In genomic region chr6:124664256-124664655, GRCm38 (mm10) we compare ENCODE assay signal across 10 mouse cellular contexts. TPM values are rescaled to one million over a fixed set of nuclear protein-coding genes. Genes with fewer than 3 reads are reported as not detected.
DNase-seq lines count a peak whose midpoint lies in the region; ATAC-seq and TF ChIP-seq lines count a peak whose summit lies in the region.
"Had no signal": no experiment of that assay in that cellular context is flagged by ENCODE, and none has a peak within 500 bp of the region (broad histone marks: within the 10 kb centered on the region; RNA-seq: fewer than 3 reads in every experiment).

No protein-coding gene starts in this region.

- no peak for ATAC-seq in kidney, embryonic 14.5 days (ENCODE audit: low FRiP score, low TSS enrichment)
- ATAC-seq in erythroid progenitor cell, adult 5-6 weeks (replicated peaks; ENCODE audit: low FRiP score, poor library complexity, severe bottlenecking): peak; percentile 48
- ATAC-seq in liver, embryonic 15.5 days (ENCODE audit: insufficient read depth): no peak

- no peaks in the 10 kb centered on the region for H3K36me3 ChIP-seq in kidney, embryonic 14.5 days (ENCODE audit: control insufficient read depth, insufficient read depth, low read length)
- peaks cover 29% of the 10 kb centered on the region for H3K36me3 ChIP-seq in liver, embryonic 15.5 days (replicated peaks)

- H3K9ac ChIP-seq in kidney, embryonic 14.5 days (ENCODE audit: low read depth, low read length): no peak overlapping the region
- peak overlapping the region; percentile 84 for H3K9ac ChIP-seq in liver, embryonic 15.5 days

- H3K4me3 ChIP-seq in kidney, embryonic 14.5 days (ENCODE audit: low read length): peak overlapping the region; percentile 72; the same call in 1 of the 2 replicates
- peak overlapping the region; percentile 61 for H3K4me3 ChIP-seq in bone marrow, adult 2 months (replicated peaks; ENCODE audit: control insufficient read depth, low read depth, low read length)
- peak overlapping the region; percentile 91 for H3K4me3 ChIP-seq in liver, embryonic 15.5 days (replicated peaks)

- peaks cover 4% of the 10 kb centered on the region; the same call in 1 of the 2 replicates for H3K4me1 ChIP-seq in kidney, embryonic 14.5 days (ENCODE audit: control insufficient read depth, insufficient read depth, low read length)
- peaks cover 1% of the 10 kb centered on the region; the same call in 1 of the 2 replicates for H3K4me1 ChIP-seq in bone marrow, adult 2 months (ENCODE audit: control insufficient read depth, insufficient read depth, low read length)
- peaks cover 52% of the 10 kb centered on the region for H3K4me1 ChIP-seq in liver, embryonic 15.5 days (replicated peaks)

- no peaks in the 10 kb centered on the region for H3K27me3 ChIP-seq in kidney, embryonic 14.5 days (ENCODE audit: control insufficient read depth, insufficient read depth, low read length)
- H3K27me3 ChIP-seq in liver, embryonic 15.5 days: no peaks in the 10 kb centered on the region

- no peak for TF ChIP-seq POLR2A in bone marrow, adult 2 months (IDR thresholded peaks at IDR 0.05; ENCODE audit: borderline replicate concordance, control insufficient read depth, low read depth, low read length)

- H3K4me2 ChIP-seq in kidney, embryonic 14.5 days (replicated peaks; ENCODE audit: low read depth, low read length): peak overlapping the region; percentile 79; the same call in 1 of the 2 replicates
- peak overlapping the region; percentile 85 for H3K4me2 ChIP-seq in liver, embryonic 15.5 days

- no peaks in the 10 kb centered on the region for H3K9me3 ChIP-seq in kidney, embryonic 14.5 days (ENCODE audit: control insufficient read depth, low read length)
- H3K9me3 ChIP-seq in liver, embryonic 15.5 days (replicated peaks): no peaks in the 10 kb centered on the region

- no peak for TF ChIP-seq CTCF in bone marrow, adult 2 months (IDR thresholded peaks at IDR 0.05; ENCODE audit: control insufficient read depth, insufficient read depth, low read length)

- 72% methylated on average over 7 of the region's 7 CpGs for WGBS in kidney, embryonic 14.5 days
- 74% methylated on average over 7 of the region's 7 CpGs for WGBS in bone marrow, adult 2 months
- 37% methylated on average over 7 of the region's 7 CpGs for WGBS in liver, embryonic 15.5 days (ENCODE audit: insufficient replicate concordance)

- no peak overlapping the region for H3K27ac ChIP-seq in kidney, embryonic 14.5 days (ENCODE audit: low read depth, low read length)
- H3K27ac ChIP-seq in bone marrow, adult 2 months (ENCODE audit: control insufficient read depth, insufficient read depth, low read depth, low read length, poor library complexity): no peak overlapping the region
- no peak overlapping the region for H3K27ac ChIP-seq in liver, embryonic 15.5 days (replicated peaks)

- no peak for DNase-seq in kidney, postnatal 4 days
- DNase-seq in urinary bladder, postnatal 36 days (ENCODE audit: low spot score in 2 of 2): no peak
- no peak for DNase-seq in urinary bladder, postnatal 25 days (ENCODE audit: low spot score)
- no peak for DNase-seq in frontal cortex, postnatal 10 days (ENCODE audit: low spot score in 2 of 2)
- DNase-seq: left cerebral cortex, postnatal 4 days had no signal

RNA-seq across cellular contexts. Expression of gene Lpcat3, which starts 1.4 kb away (rescaled TPM):
- polyA plus RNA-seq in kidney, embryonic 14.5 days (2014; fragmentation: Nextera tagmentation; extraction: Ambion mirVana): 51.2 and 67.3 TPM in 2 replicates
- 67.0 and 77.5 TPM in 2 replicates for polyA plus RNA-seq in bone marrow, adult 2 months (2011; ENCODE audit: insufficient read depth, insufficient read length, low replicate concordance, missing spikeins)
- 452 and 538 TPM in 2 replicates for total RNA-seq in erythroid progenitor cell, adult 5-6 weeks (2015; ENCODE audit: low replicate concordance)
- 191 and 249 TPM in 2 replicates for total RNA-seq in erythroid progenitor cell, adult 5-6 weeks (2017; ENCODE audit: low replicate concordance)
- polyA plus RNA-seq in liver, embryonic 15.5 days (2015; fragmentation: Nextera tagmentation; extraction: Ambion mirVana): 82.0 and 85.6 TPM in 2 replicates

RNA-seq across cellular contexts. Expression of gene C1s2, which starts 28.4 kb away (rescaled TPM):
- 0.08 TPM in 1 of 2 replicates, not detected in the other for polyA plus RNA-seq in kidney, embryonic 14.5 days (2014; fragmentation: Nextera tagmentation; extraction: Ambion mirVana)
- polyA plus RNA-seq in bone marrow, adult 2 months (2011; ENCODE audit: insufficient read depth, insufficient read length, low replicate concordance, missing spikeins): not detected in 2 replicates
- not detected in 2 replicates for total RNA-seq in erythroid progenitor cell, adult 5-6 weeks (2015; ENCODE audit: low replicate concordance)
- not detected in 2 replicates for total RNA-seq in erythroid progenitor cell, adult 5-6 weeks (2017; ENCODE audit: low replicate concordance)
- not detected in 2 replicates for polyA plus RNA-seq in liver, embryonic 15.5 days (2015; fragmentation: Nextera tagmentation; extraction: Ambion mirVana)
- polyA plus RNA-seq: embryonic facial prominence, embryonic 11.5 days had no signal

RNA-seq across cellular contexts. Expression of gene Emg1, which starts 47.7 kb away (rescaled TPM):
- 233 and 278 TPM in 2 replicates for polyA plus RNA-seq in kidney, embryonic 14.5 days (2014; fragmentation: Nextera tagmentation; extraction: Ambion mirVana)
- 101 and 149 TPM in 2 replicates for polyA plus RNA-seq in bone marrow, adult 2 months (2011; ENCODE audit: insufficient read depth, insufficient read length, low replicate concordance, missing spikeins)
- 103 and 153 TPM in 2 replicates for total RNA-seq in erythroid progenitor cell, adult 5-6 weeks (2015; ENCODE audit: low replicate concordance)
- total RNA-seq in erythroid progenitor cell, adult 5-6 weeks (2017; ENCODE audit: low replicate concordance): 69.4 and 86.4 TPM in 2 replicates
- 122 and 128 TPM in 2 replicates for polyA plus RNA-seq in liver, embryonic 15.5 days (2015; fragmentation: Nextera tagmentation; extraction: Ambion mirVana)

RNA-seq across cellular contexts. Expression of gene Phb2, which starts 47.9 kb away (rescaled TPM):
- 341 and 402 TPM in 2 replicates for polyA plus RNA-seq in kidney, embryonic 14.5 days (2014; fragmentation: Nextera tagmentation; extraction: Ambion mirVana)
- polyA plus RNA-seq in bone marrow, adult 2 months (2011; ENCODE audit: insufficient read depth, insufficient read length, low replicate concordance, missing spikeins): 143 and 213 TPM in 2 replicates
- 61.2 and 143 TPM in 2 replicates for total RNA-seq in erythroid progenitor cell, adult 5-6 weeks (2015; ENCODE audit: low replicate concordance)
- total RNA-seq in erythroid progenitor cell, adult 5-6 weeks (2017; ENCODE audit: low replicate concordance): 76.0 and 79.9 TPM in 2 replicates
- polyA plus RNA-seq in liver, embryonic 15.5 days (2015; fragmentation: Nextera tagmentation; extraction: Ambion mirVana): 242 and 243 TPM in 2 replicates
